Mouse (Mus musculus) heart, adult 9 months (tissue): Measurements from ENCODE around the gene Ppm1h.
"Not testable (repeated sequence)": the region's sequence is repeated elsewhere in the genome, so short reads cannot be mapped to it uniquely, and the experiment has no call there.

Source experiments
- DNase-seq, 2 experiments: peaks; one replicate each; pipeline ENCODE4 v3.0.0; 2022; ENCODE audit warnings: low spot score in 2 of 2

The Ppm1h gene

DNA sequence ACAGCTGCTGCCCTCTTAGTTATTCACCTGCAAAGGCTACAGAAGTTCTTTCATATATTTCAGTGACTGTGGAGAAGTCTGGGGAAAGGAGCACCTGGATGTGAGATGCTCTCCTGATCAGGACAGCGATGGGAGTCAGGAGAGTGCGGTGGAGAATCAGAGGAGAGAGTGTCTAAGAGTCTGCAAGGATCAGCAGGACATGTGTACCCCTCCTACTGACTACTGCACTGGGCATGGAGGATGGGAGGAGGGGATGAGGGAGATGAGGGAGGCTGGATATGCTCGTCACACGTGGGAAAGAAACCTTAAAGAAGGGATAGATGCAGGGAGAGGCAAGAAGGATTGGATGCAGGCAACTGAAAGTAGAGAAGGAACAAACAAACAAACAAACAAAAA, 285.7 kb downstream of the Ppm1h start:
- no peak for DNase-seq

GRCm38 (mm10) chr10:122965650-122966049, 287.1 kb downstream of the Ppm1h start:
- DNase-seq, result not testable (repeated sequence)

DNA sequence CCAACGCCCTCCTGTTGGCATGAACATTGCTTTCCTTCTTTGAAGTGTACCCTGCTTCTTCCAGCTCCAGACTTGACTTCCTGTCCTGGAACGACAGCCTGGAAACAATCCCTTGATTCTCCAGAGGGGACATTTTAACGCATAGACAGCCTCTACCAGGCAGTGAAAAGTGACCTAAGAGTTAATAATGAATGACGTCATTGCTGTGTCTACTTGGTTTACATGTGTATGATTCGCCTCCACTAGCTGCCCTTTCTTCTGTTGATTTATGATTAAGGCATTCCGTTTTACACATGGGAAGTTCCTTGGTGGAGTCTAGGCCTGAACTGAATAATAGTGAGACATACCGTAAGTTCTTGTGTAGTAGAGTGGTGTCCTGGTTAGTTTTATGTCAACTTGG, 287.9 kb downstream of the Ppm1h start:
- no peak for DNase-seq

DNA sequence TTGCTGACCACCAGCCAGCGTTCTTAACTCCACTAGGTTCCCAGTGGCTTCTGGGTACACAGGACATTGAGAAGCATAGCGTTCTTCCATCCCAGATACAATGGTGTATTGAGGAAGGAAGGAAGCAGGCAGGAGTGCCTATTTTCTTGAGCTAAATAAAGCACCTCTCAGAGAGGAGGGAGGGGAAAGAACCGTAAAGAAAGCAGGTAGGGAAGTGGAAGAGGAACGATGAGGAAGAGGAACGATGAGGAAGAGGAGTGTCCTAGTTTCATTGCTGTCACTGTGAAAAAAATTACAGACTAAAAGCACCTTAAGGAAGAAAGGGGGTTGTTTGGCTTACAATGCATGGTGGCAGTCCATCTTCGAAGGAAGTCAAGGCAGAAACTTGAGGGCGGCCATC, 291.6 kb downstream of the Ppm1h start:
- no peak for DNase-seq

DNA sequence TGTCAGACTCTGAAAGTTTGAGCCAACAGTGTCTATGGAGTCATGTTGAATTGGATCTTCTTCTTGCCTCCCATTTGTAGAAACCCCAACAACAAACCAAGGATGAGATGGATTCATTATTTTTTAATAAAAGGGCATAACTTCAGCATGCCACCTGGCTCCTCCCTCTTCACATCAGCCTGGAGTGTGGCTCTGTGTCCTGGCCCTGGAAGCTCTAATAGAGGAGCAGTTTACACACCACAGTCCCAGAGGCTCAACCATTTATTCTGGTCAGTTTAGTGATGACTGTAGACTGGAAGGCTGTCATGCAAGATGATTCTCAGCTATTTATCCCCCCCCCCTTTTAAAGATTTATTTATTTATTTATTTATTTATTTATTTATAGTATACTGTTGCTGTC, 294.7 kb downstream of the Ppm1h start:
- no peak for DNase-seq

DNA sequence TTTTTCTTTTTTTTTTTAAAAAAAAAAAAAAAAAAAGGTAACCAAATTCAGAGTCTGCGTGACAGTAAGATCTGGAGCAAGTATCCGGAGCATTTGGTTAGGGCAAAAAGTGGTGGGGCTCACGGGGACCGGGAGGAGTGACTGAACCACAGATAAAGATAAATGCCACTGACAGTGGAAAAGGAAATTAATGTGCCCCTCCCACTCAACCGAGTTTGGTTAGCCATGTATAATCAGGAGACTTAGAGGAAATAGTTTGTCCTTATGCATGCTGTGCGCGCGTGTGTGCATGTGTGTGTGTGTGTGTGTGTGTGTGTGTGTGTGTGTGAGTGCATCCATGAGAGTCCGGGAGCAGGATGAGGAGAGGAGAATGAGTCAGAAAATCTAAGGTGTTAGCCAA, 297.5 kb downstream of the Ppm1h start:
- no peak for DNase-seq

DNA sequence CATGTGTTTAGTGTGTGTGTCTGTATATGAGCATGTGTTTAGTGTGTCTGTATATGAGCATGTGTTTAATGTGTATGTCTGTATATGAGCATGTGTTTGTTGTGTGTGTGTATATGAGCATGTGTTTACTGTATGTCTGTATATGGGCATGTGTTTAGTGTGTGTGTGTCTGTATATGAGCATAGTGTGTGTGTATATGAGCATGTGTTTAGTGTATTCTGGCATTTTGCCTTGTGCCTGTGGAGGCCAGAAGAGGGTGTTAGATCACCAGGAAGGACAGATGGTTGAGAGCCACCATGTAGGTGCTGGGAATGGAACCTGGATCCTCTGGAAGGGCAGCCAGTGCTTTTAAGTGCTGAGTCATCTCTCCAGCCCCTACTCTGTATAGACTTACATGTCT, 300.8 kb downstream of the Ppm1h start:
- no peak for DNase-seq

DNA sequence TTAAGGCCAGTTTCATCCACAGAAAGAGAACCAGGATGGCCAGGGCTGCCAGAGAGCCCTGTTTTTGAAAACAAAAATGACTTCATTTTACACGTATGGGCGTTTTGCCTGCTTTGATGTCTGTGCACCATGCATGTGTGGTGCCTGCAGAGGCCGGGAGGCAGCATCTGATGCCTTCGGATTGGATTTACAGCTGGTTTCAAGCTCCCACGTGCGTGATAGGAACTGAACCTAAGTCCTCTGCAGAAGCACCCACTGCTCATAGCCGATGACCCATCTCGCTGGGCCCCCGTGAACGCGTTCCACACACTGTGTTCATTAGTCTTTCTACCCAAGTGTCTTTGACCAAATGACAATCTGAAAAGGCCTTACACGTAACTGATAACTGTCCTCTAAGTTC, 301.6 kb downstream of the Ppm1h start:
- DNase-seq, result no peak

DNA sequence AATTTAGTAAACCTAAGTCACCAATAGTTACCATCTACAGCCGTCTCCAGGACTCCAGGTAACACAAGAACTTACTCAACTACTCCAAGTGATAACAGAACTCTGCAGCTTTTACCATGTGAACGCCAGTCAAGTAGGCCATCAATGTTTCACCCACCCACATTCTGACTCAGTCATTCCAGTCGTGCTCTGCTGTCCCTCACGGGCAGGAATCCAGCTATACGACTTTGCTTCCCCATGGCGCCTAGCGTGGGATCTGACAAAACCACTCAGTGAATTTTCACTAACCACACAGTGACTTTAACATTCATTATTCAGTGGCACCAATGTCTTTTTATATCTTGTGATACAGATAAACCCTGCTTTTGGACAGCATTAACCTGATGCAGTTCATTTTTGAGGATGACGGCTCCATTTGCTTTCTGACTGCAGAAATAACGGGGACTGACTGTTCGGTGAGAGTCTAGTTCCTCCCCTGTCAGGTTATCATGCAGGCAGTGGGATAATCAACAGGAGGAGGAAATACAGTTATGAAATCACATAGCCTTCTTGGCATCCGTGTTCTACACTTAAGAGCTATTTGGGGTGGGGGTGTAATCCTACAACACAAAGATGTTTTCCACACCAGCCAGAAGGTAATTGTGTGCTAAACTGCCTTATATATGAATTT, 304.5 kb downstream of the Ppm1h start:
- DNase-seq, result no peak

GRCm38 (mm10) chr10:122983579-122984530, 305.3 kb downstream of the Ppm1h start:
- DNase-seq, result peak in 1 of 2 experiments; percentile 6

GRCm38 (mm10) chr10:122984531-122985251, 306.1 kb downstream of the Ppm1h start:
- no peak for DNase-seq

DNA sequence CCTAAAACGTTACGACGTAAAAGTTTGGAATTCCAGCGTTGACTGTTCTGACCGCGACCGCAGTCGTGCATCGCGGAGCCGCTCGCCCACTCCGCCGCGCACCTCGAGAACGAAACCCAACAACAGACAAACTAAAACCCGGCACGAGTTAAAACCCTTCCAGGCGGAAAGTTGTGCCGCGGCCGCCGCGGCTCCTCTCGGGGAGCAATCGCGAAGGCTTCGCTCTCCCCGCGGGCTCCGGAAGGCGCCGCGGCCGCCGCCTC, 306.6 kb downstream of the Ppm1h start:
- DNase-seq, result peak in 1 of 2 experiments; percentile 35

GRCm38 (mm10) chr10:122985515-122986319, 307.2 kb downstream of the Ppm1h start:
- peak; percentile 86 to 87 for DNase-seq

DNA sequence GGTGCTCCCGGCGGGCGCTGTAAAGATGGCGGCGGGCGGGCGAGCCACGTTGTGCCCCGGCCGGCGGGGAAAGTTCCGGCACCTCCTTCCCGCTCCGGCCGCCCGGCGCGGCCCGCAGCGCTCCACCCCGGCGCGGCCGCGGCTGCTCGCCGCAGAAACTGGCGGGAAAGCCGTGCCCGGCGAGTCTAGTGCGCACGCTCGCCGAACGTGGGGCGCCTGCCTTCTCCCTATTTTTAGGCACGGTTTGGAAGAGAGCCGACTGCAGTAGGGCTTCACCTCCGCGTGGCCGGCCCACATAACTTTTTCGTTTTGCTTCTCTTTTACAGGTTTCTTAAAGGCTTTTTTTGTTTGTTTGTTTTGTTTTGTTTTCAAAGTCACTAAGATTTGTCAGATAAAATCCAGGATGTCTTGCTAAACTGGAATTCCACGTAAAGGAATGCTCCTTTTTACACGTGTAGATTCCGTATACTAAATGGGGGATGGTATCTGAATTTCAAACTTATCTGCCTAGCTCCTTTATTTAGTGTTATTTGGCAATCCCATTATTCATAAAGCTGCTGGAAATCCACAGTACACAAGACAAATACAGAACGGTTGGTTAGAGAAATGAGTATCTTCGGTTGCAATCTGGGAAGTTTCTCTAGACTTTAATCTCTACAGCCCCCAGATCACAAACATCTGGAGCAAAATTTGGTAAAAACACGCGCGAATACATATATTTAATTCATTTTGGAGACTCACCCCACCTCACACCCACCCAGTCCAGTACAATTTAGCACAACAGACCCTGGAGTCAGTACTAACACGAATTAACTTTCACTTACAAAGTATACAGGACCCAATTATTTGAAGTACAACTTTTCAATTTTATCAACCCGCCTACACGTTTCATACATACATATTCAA, 308.0 kb downstream of the Ppm1h start:
- peak; percentile 83 to 84 for DNase-seq

DNA sequence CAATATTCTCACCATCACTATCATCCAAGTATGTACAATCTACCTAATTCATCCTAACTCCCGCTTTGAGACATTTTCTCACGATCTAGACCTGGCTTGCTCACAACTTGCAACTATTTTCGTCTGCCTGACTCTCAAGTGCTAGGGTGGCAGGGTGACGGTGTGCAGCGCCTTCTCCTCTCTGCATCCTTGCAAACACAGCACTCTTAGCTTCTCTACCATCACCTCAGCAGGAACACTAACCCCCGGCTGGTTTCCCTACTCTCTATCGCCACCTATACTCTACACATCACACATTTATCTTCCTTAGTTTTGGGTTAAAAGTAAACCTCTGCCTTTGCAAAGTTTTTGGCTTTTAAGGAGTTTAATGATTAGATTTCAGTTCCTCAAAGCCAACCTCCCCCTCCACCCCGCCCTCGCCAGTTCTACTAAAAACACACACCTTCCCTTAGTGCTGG, 309.1 kb downstream of the Ppm1h start:
- peak; percentile 47 to 56 for DNase-seq

DNA sequence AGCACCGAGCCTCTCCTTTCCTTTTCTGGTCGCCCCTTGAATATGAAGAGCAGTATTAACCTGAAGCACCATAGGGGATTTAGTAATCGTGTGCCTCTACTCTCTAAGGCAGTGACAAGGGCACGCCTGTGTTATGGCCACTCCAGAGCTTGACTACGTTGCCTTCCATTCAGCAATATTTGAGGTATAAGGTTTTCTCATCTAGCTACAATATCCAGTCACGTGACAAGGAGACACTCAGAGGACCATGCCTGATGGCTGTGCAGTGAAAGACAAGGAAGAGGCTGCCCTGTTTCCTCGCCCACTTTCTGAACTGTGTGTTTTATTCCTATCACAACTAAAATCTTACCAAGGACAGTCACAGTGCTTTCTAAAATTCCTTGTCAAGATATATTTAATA, 309.8 kb downstream of the Ppm1h start:
- peak in 1 of 2 experiments; percentile 12 for DNase-seq

DNA sequence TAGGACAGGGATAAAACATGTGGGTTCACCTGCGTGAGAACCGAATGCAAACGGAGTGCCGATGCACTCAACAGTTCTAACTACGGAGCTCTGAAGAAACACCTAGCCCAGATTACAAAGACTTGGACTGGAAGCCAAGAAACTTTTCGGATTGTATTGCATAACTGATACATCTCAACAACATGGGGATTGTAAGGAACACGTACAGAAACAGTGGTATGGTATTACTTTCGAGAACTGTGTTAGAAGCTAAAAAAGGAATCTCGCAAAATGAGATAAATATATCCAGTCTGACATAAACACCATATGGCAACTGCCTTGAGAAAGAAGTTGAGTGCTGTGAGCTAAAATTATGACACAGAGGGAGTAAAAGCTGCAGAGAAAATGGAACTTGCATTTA, 311.4 kb downstream of the Ppm1h start:
- DNase-seq, result no peak

DNA sequence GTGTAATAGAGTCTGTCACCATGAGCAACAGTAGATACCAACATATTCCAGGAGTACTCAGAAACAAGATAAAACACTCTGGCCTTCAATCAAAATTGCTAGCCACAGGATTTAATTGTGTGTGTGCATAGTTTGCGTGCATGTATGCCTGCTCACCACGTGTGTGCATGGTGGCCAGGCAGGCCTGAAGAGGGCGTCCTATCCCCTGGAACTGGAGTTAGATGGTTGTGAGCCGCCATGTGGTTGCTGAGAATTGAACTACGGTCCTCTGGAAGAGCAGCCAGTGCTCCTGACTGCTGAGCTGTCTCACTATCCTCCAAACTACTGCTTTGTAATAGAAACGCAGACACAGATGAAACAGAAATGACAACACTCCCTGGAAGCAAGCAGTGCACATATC, 312.0 kb downstream of the Ppm1h start:
- peak in 1 of 2 experiments; percentile 12 for DNase-seq

GRCm38 (mm10) chr10:122991053-122991452, 312.5 kb downstream of the Ppm1h start:
- peak; percentile 37 to 56 for DNase-seq

- no peak for DNase-seq
Measured at GRCm38 (mm10) chr10:122991648-122992047, 313.1 kb downstream of the Ppm1h start.
